Mouse (Mus musculus) R1 (cell line): ENCODE results near the gene Krit1.
"Not testable (repeated sequence)": the region's sequence is repeated elsewhere in the genome, so short reads cannot be mapped to it uniquely, and the experiment has no call there.

Experiments used
- DNase-seq: peaks from one replicate; pipeline ENCODE4 v3.0.0-alpha.2; 2018; ENCODE audit warnings: low read depth, low spot score

The Krit1 gene

DNA sequence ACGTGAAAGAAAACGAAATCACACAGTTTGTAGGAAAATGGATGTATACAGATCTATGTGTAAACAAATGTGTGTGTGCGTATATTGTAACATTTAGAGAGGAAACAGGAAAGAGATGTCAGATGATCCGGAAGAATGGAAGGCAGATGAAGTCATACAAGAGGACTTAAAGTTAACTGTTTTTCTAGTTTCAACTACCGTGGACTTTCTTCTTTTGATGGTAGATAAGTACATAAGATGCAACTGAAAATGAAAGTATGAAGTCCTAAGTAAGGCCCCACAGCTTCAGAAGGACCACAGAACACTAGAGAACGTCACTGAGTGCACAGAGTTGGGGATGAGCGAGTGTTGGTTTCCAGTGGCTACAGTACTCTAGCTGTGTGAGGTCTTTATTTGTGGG, 83.9 kb downstream of the Krit1 start:
- not testable (repeated sequence) for DNase-seq

GRCm38 (mm10) chr5:3889201-3889600, 86.2 kb downstream of the Krit1 start:
- no peak for DNase-seq

DNA sequence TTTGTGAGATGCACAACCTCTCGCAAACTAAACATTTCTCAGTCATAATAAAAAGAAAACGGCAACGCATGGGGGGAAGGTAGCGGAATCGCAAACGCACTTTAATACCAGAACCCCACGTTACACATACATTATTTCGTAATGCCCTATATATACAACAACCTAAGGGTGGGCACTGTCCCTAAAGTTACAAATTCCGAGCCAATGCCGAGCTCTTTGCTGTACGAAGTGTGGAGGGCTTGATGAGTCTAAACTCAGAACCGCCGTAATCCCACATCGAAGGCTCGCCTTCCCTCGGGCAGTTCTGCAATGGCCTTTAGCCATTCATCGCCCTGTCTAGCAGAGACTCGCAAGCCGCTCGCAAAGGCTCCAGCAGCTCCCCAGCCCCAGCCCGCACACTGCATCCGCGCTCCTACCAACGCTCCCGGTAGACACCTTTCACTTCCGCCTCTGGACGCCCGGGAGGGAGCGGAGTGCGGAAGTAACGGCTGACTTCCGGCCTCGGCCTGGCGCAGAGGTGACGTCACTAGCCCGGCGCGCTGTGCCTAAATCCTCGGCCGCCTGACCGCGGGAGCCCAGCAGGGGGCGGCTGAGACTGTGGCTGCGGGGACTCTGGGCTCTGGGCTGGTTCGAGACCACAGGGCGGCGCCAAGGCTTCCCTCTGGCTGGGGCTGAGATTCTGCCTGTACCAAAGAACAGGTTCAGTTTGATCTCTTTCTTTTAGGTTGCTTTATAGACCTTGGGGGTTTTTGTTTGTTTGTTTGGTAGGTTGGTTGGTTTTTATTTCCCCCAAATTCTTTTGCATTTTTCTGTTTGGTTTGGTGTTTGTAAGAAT, 90.7 kb downstream of the Krit1 start, which contains the start of gene Mterf1a:
Mterf1a (minus strand) TSS at position 475 of the 835 bp plus-strand sequence.
- peak; percentile 23 for DNase-seq

DNA sequence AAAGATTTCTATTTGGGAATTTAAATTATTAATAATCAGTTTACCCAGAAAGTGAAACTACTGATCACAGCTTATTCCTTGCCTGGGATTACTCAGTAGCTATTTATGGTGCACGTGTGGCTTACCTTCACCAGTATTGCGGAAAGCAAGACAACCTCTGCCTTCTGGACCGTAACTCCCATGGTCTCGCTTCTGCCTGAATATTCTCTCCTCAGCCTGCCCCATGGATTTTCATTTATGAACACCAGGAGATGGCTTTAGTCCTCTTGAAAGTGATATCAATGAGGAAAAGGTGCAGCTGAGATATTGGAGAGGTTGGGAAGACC, 91.3 kb downstream of the Krit1 start:
- not testable (repeated sequence) for DNase-seq
